In the genomic region with DNA sequence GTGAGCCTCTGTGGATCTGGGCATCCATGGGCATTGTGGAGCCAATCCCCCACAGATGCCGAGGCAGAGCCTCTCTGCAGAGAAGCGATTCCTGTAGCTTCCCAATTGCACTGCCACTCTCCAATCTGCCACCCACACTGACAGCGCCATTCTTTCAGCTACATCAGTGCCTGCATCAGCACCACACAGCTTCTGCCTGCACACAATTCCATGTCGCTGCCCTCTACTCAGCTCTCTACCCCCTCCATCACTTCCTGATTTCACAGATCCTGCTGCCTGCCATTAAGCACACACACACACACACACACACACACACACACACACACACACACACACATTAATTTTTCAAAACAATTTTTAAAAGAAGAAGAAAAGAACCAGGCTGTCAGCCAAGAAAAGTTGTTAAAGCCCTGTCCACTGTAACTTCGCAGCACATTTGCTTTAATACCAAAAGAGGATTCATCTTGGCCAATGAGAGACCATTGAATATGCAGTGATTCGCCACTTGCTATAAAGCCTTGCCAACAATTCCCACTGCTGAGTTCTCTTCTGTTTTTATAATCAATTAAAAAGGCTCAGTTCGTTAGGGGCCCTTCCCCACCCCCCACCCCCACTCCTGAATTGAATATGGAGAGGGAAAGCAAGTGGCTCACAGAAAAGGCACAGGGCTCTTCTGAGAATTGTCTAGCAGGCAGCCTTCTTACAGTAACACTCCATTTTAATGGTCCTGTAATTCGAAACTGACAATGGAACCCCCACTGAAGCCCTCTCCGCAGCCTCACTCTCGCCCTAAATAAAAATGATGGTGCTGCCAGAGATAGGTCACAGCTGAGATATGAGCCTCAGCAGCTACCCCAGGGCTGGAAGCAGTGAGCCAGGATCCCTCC, we compare ENCODE assay signal across 11 mouse cellular contexts.
DNase-seq lines count a peak whose midpoint lies in the region; ATAC-seq and TF ChIP-seq lines count a peak whose summit lies in the region.
"Had no signal": no experiment of that assay in that cellular context is flagged by ENCODE, and none has a peak within 500 bp of the region (broad histone marks: within the 10 kb centered on the region; RNA-seq: fewer than 3 reads in every experiment).

No protein-coding gene starts in this region.

- H3K4me2 ChIP-seq in intestine, embryonic 15.5 days (replicated peaks) = peak overlapping the region; percentile 14; the same call in 1 of the 2 replicates
- H3K4me2 ChIP-seq in intestine, postnatal 0 days (replicated peaks; ENCODE audit: low read depth) = no peak overlapping the region
- peak overlapping the region; percentile 11 for H3K4me2 ChIP-seq in embryonic facial prominence, embryonic 13.5 days
- H3K4me2 ChIP-seq in hindbrain, embryonic 12.5 days (replicated peaks) = peak overlapping the region; percentile 21
- H3K4me2 ChIP-seq in midbrain, embryonic 13.5 days (replicated peaks) = peak overlapping the region; percentile 7; the same call in 1 of the 2 replicates
- H3K4me2 ChIP-seq in liver, embryonic 11.5 days = no peak overlapping the region

- no peak overlapping the region for H3K4me3 ChIP-seq in intestine, embryonic 15.5 days (replicated peaks)
- no peak overlapping the region for H3K4me3 ChIP-seq in intestine, postnatal 0 days (ENCODE audit: low read depth, low read length)
- H3K4me3 ChIP-seq in embryonic facial prominence, embryonic 13.5 days = no peak overlapping the region
- H3K4me3 ChIP-seq in hindbrain, embryonic 12.5 days = no peak overlapping the region
- H3K4me3 ChIP-seq in midbrain, embryonic 13.5 days (replicated peaks) = no peak overlapping the region
- no peak overlapping the region for H3K4me3 ChIP-seq in liver, embryonic 11.5 days (ENCODE audit: low read depth, low read length)

- no peak overlapping the region for H3K27ac ChIP-seq in intestine, embryonic 15.5 days
- H3K27ac ChIP-seq in intestine, postnatal 0 days (ENCODE audit: low read depth, low read length) = no peak overlapping the region
- H3K27ac ChIP-seq in embryonic facial prominence, embryonic 13.5 days = no peak overlapping the region
- H3K27ac ChIP-seq in hindbrain, embryonic 12.5 days = peak overlapping the region; percentile 40; the same call in 1 of the 2 replicates
- peak overlapping the region; percentile 48 for H3K27ac ChIP-seq in midbrain, embryonic 13.5 days
- no peak overlapping the region for H3K27ac ChIP-seq in liver, embryonic 11.5 days (ENCODE audit: low read depth, low read length)
- H3K27ac ChIP-seq: liver, embryonic 14.5 days had no signal

- H3K36me3 ChIP-seq in intestine, embryonic 15.5 days = no peaks in the 10 kb centered on the region
- H3K36me3 ChIP-seq in intestine, postnatal 0 days (ENCODE audit: control insufficient read depth, insufficient read depth) = no peaks in the 10 kb centered on the region
- H3K36me3 ChIP-seq in embryonic facial prominence, embryonic 13.5 days = no peaks in the 10 kb centered on the region
- no peaks in the 10 kb centered on the region for H3K36me3 ChIP-seq in hindbrain, embryonic 12.5 days
- H3K36me3 ChIP-seq in midbrain, embryonic 13.5 days = no peaks in the 10 kb centered on the region
- no peaks in the 10 kb centered on the region for H3K36me3 ChIP-seq in liver, embryonic 11.5 days (ENCODE audit: control insufficient read depth, insufficient read depth, low read length)

- WGBS in intestine, embryonic 15.5 days = 38% methylated on average over 10 of the region's 10 CpGs
- 41% methylated on average over 10 of the region's 10 CpGs for WGBS in intestine, postnatal 0 days
- 40% methylated on average over 10 of the region's 10 CpGs for WGBS in embryonic facial prominence, embryonic 13.5 days
- WGBS in hindbrain, embryonic 12.5 days = 27% methylated on average over 10 of the region's 10 CpGs
- WGBS in midbrain, embryonic 13.5 days = 26% methylated on average over 10 of the region's 10 CpGs
- 39% methylated on average over 10 of the region's 10 CpGs for WGBS in liver, embryonic 11.5 days

- DNase-seq in urinary bladder, adult 2 months (ENCODE audit: low spot score) = no peak
- DNase-seq in gastrocnemius, adult 18-20 months (ENCODE audit: low spot score) = no peak
- no peak for DNase-seq in liver, embryonic 11.5 days (ENCODE audit: low spot score)
- DNase-seq: heart, adult 18-20 months had no signal

- TF ChIP-seq CTCF in intestine, postnatal 0 days (IDR thresholded peaks at IDR 0.05; ENCODE audit: low read depth) = no peak

- H3K9ac ChIP-seq in intestine, embryonic 15.5 days = no peak overlapping the region
- H3K9ac ChIP-seq in intestine, postnatal 0 days (ENCODE audit: low read depth, low read length) = no peak overlapping the region
- no peak overlapping the region for H3K9ac ChIP-seq in embryonic facial prominence, embryonic 13.5 days
- no peak overlapping the region for H3K9ac ChIP-seq in hindbrain, embryonic 12.5 days
- H3K9ac ChIP-seq in midbrain, embryonic 13.5 days (replicated peaks) = no peak overlapping the region
- no peak overlapping the region for H3K9ac ChIP-seq in liver, embryonic 11.5 days (ENCODE audit: low read depth, low read length)
- H3K9ac ChIP-seq: liver, embryonic 14.5 days had no signal

- no peaks in the 10 kb centered on the region for H3K27me3 ChIP-seq in intestine, embryonic 15.5 days (replicated peaks)
- no peaks in the 10 kb centered on the region for H3K27me3 ChIP-seq in intestine, postnatal 0 days (replicated peaks; ENCODE audit: control insufficient read depth, insufficient read depth, low read length)
- H3K27me3 ChIP-seq in embryonic facial prominence, embryonic 13.5 days = no peaks in the 10 kb centered on the region
- H3K27me3 ChIP-seq in hindbrain, embryonic 12.5 days = no peaks in the 10 kb centered on the region
- H3K27me3 ChIP-seq in midbrain, embryonic 13.5 days = no peaks in the 10 kb centered on the region
- no peaks in the 10 kb centered on the region for H3K27me3 ChIP-seq in liver, embryonic 11.5 days (replicated peaks; ENCODE audit: control insufficient read depth, insufficient read depth, low read length)
- H3K27me3 ChIP-seq: CH12.LX had no signal

- no peaks in the 10 kb centered on the region for H3K9me3 ChIP-seq in intestine, embryonic 15.5 days
- no peaks in the 10 kb centered on the region for H3K9me3 ChIP-seq in intestine, postnatal 0 days (ENCODE audit: control insufficient read depth)
- no peaks in the 10 kb centered on the region for H3K9me3 ChIP-seq in embryonic facial prominence, embryonic 13.5 days
- no peaks in the 10 kb centered on the region for H3K9me3 ChIP-seq in hindbrain, embryonic 12.5 days (replicated peaks)
- H3K9me3 ChIP-seq in midbrain, embryonic 13.5 days = no peaks in the 10 kb centered on the region
- H3K9me3 ChIP-seq in liver, embryonic 11.5 days (ENCODE audit: control insufficient read depth, low read length) = no peaks in the 10 kb centered on the region

- no peak for ATAC-seq in intestine, embryonic 15.5 days
- ATAC-seq in intestine, postnatal 0 days = no peak
- no peak for ATAC-seq in embryonic facial prominence, embryonic 13.5 days (ENCODE audit: insufficient number of reproducible peaks, insufficient read depth, low FRiP score, low TSS enrichment, low read depth)
- ATAC-seq in hindbrain, embryonic 12.5 days (ENCODE audit: low FRiP score) = peak; percentile 48; the same call in 1 of the 2 replicates
- peak; percentile 69 for ATAC-seq in midbrain, embryonic 13.5 days
- no peak for ATAC-seq in liver, embryonic 11.5 days (replicated peaks; ENCODE audit: low FRiP score)

- no peaks in the 10 kb centered on the region; the same call in 1 of the 2 replicates for H3K4me1 ChIP-seq in intestine, embryonic 15.5 days (replicated peaks)
- H3K4me1 ChIP-seq in intestine, postnatal 0 days (replicated peaks; ENCODE audit: control insufficient read depth, insufficient read depth, low read length) = no peaks in the 10 kb centered on the region
- peaks cover 12% of the 10 kb centered on the region for H3K4me1 ChIP-seq in embryonic facial prominence, embryonic 13.5 days
- H3K4me1 ChIP-seq in hindbrain, embryonic 12.5 days = peaks cover 13% of the 10 kb centered on the region
- peaks cover 21% of the 10 kb centered on the region for H3K4me1 ChIP-seq in midbrain, embryonic 13.5 days (replicated peaks)
- no peaks in the 10 kb centered on the region for H3K4me1 ChIP-seq in liver, embryonic 11.5 days (replicated peaks; ENCODE audit: control insufficient read depth, insufficient read depth, low read length)

Comparison
In these comparisons a context has a peak if more than half of its experiments do, and no peak if none do; other contexts are left out.
1. H3K4me2 ChIP-seq: peak in intestine, embryonic 15.5 days (single experiment), embryonic facial prominence, embryonic 13.5 days (single experiment), hindbrain, embryonic 12.5 days (single experiment) and midbrain, embryonic 13.5 days (single experiment); none in intestine, postnatal 0 days (single experiment) and liver, embryonic 11.5 days (single experiment).
2. ATAC-seq: peak in hindbrain, embryonic 12.5 days (single experiment) and midbrain, embryonic 13.5 days (single experiment); none in intestine, embryonic 15.5 days (single experiment), intestine, postnatal 0 days (single experiment), embryonic facial prominence, embryonic 13.5 days (single experiment) and liver, embryonic 11.5 days (single experiment).
3. H3K27ac ChIP-seq: peak in hindbrain, embryonic 12.5 days (single experiment) and midbrain, embryonic 13.5 days (single experiment); none in intestine, embryonic 15.5 days (single experiment), intestine, postnatal 0 days (single experiment), embryonic facial prominence, embryonic 13.5 days (single experiment) and liver, embryonic 11.5 days (single experiment).